Mouse (Mus musculus): ENCODE measurements around the gene Polr2g. TPM values are rescaled to one million over a fixed set of nuclear protein-coding genes. Genes with fewer than 3 reads are reported as not detected.
"Not testable (repeated sequence)": the region's sequence is repeated elsewhere in the genome, so short reads cannot be mapped to it uniquely, and the experiment has no call there.

The Polr2g gene
- 105 and 110 TPM in 2 replicates for polyA plus RNA-seq (2016; fragmentation: Nextera tagmentation; extraction: Ambion mirVana)

- under 1% methylated on average over 25 of the region's 25 CpGs for WGBS (ENCODE audit: insufficient replicate concordance)
- H3K4me3 ChIP-seq, result peak within 1 kb of the TSS; percentile 76
- H3K9ac ChIP-seq, result peak within 1 kb of the TSS; percentile 74
- peaks cover 30% of the 10 kb centered on the region for H3K36me3 ChIP-seq
- H3K9me3 ChIP-seq (replicated peaks), result peaks cover 4% of the 10 kb centered on the region; the same call in 1 of the 2 replicates
- H3K4me2 ChIP-seq, result peak within 1 kb of the TSS; percentile 81
- peak within 1 kb of the TSS; percentile 72 for H3K27ac ChIP-seq
- no peaks in the 10 kb centered on the region for H3K27me3 ChIP-seq (replicated peaks)
- peak; percentile 64 for ATAC-seq
- H3K4me1 ChIP-seq, result peaks cover 40% of the 10 kb centered on the region
These were observed at the start of gene Polr2g for GRCm38 (mm10) chr19:8798264-8798946. Gene Polr2g, minus strand, starts transcription at chr19:8798577.

GRCm38 (mm10) chr19:8844371-8845129 lies 46.2 kb upstream of the Polr2g start:
- H3K27ac ChIP-seq, result no peak overlapping the region
- peaks cover 57% of the 10 kb centered on the region for H3K36me3 ChIP-seq
- ATAC-seq, result no peak
- no peak overlapping the region for H3K4me2 ChIP-seq
- peaks cover 20% of the 10 kb centered on the region for H3K4me1 ChIP-seq
- no peak overlapping the region for H3K4me3 ChIP-seq
- no peak overlapping the region for H3K9ac ChIP-seq
- H3K9me3 ChIP-seq (replicated peaks), result no peaks in the 10 kb centered on the region
- 64% methylated on average over 5 of the region's 5 CpGs for WGBS (ENCODE audit: insufficient replicate concordance)
- no peaks in the 10 kb centered on the region for H3K27me3 ChIP-seq (replicated peaks)

GRCm38 (mm10) chr19:8842961-8843360 lies 44.6 kb upstream of the Polr2g start:
- no peak overlapping the region for H3K4me2 ChIP-seq
- no peak overlapping the region for H3K9ac ChIP-seq
- H3K4me1 ChIP-seq, result peaks cover 36% of the 10 kb centered on the region
- H3K9me3 ChIP-seq (replicated peaks), result no peaks in the 10 kb centered on the region
- peaks cover 49% of the 10 kb centered on the region for H3K36me3 ChIP-seq
- WGBS (ENCODE audit: insufficient replicate concordance), result 74% methylated on average over 6 of the region's 6 CpGs
- no peak overlapping the region for H3K4me3 ChIP-seq
- no peak for ATAC-seq
- no peak overlapping the region for H3K27ac ChIP-seq
- no peaks in the 10 kb centered on the region for H3K27me3 ChIP-seq (replicated peaks)

GRCm38 (mm10) chr19:8841012-8841411 lies 42.6 kb upstream of the Polr2g start:
- Histone ChIP-seq H3K36me3 (peaks cover 34% of the 10 kb centered on the region), H3K4me1 (peaks cover 43% of the 10 kb centered on the region), H3K27me3 (replicated peaks) (no peaks in the 10 kb centered on the region), H3K4me2 (peak overlapping the region; percentile 85), H3K9me3 (replicated peaks) (no peaks in the 10 kb centered on the region), H3K4me3 (peak overlapping the region; percentile 67), H3K9ac (peak overlapping the region; percentile 78), H3K27ac (peak overlapping the region; percentile 61; the same call in 1 of the 2 replicates)
- WGBS (ENCODE audit: insufficient replicate concordance), result 74% methylated on average over 7 of the region's 7 CpGs
- no peak for ATAC-seq

- Histone ChIP-seq H3K4me2 (peak overlapping the region; percentile 85), H3K36me3 (peaks cover 36% of the 10 kb centered on the region), H3K27me3 (replicated peaks) (no peaks in the 10 kb centered on the region), H3K4me1 (peaks cover 43% of the 10 kb centered on the region), H3K9ac (peak overlapping the region; percentile 78), H3K4me3 (peak overlapping the region; percentile 67), H3K9me3 (replicated peaks) (no peaks in the 10 kb centered on the region), H3K27ac (peak overlapping the region; percentile 61)
- ATAC-seq, result peak; percentile 77
- 25% methylated on average over 29 of the region's 29 CpGs for WGBS (ENCODE audit: insufficient replicate concordance)
These were observed 41.8 kb upstream of the Polr2g start for GRCm38 (mm10) chr19:8839908-8840791.

GRCm38 (mm10) chr19:8839103-8839907 lies 40.9 kb upstream of the Polr2g start, which contains the start of gene Gng3:
Gene Gng3, minus strand, starts transcription at chr19:8839194.
- H3K27ac ChIP-seq, result peak within 1 kb of the TSS; percentile 92
- H3K36me3 ChIP-seq, result peaks cover 41% of the 10 kb centered on the region
- no peaks in the 10 kb centered on the region for H3K27me3 ChIP-seq (replicated peaks)
- WGBS (ENCODE audit: insufficient replicate concordance), result 78% methylated on average over 11 of the region's 11 CpGs
- no peaks in the 10 kb centered on the region for H3K9me3 ChIP-seq (replicated peaks)
- ATAC-seq, result no peak
- peak within 1 kb of the TSS; percentile 93 for H3K4me2 ChIP-seq
- H3K9ac ChIP-seq, result peak within 1 kb of the TSS; percentile 79
- peaks cover 43% of the 10 kb centered on the region for H3K4me1 ChIP-seq
- peak within 1 kb of the TSS; percentile 69 for H3K4me3 ChIP-seq

- Histone ChIP-seq H3K9ac (peak overlapping the region; percentile 79), H3K27me3 (replicated peaks) (no peaks in the 10 kb centered on the region), H3K36me3 (peaks cover 49% of the 10 kb centered on the region), H3K4me2 (peak overlapping the region; percentile 93), H3K4me1 (peaks cover 43% of the 10 kb centered on the region), H3K27ac (peak overlapping the region; percentile 92), H3K4me3 (peak overlapping the region; percentile 69), H3K9me3 (replicated peaks) (no peaks in the 10 kb centered on the region)
- WGBS (ENCODE audit: insufficient replicate concordance), result 24% methylated on average over 15 of the region's 15 CpGs
- ATAC-seq, result peak; percentile 9; the same call in 1 of the 2 replicates
These were observed 39.8 kb upstream of the Polr2g start for GRCm38 (mm10) chr19:8838041-8838730.

GRCm38 (mm10) chr19:8837251-8837791 lies 38.9 kb upstream of the Polr2g start, which contains the start of gene Bscl2:
Gene Bscl2, plus strand, starts transcription at chr19:8837467.
- Histone ChIP-seq H3K4me2 (peak within 1 kb of the TSS; percentile 93), H3K9me3 (replicated peaks) (no peaks in the 10 kb centered on the region), H3K4me3 (peak within 1 kb of the TSS; percentile 69), H3K9ac (peak within 1 kb of the TSS; percentile 79), H3K4me1 (peaks cover 43% of the 10 kb centered on the region), H3K27ac (peak within 1 kb of the TSS; percentile 92), H3K27me3 (replicated peaks) (no peaks in the 10 kb centered on the region), H3K36me3 (peaks cover 52% of the 10 kb centered on the region)
- peak; percentile 77 for ATAC-seq
- WGBS (ENCODE audit: insufficient replicate concordance), result 1% methylated on average over 38 of the region's 38 CpGs

GRCm38 (mm10) chr19:8836327-8836726 lies 38.0 kb upstream of the Polr2g start:
- Histone ChIP-seq H3K4me1 (peaks cover 41% of the 10 kb centered on the region), H3K27ac (peak overlapping the region; percentile 92; the same call in 1 of the 2 replicates), H3K36me3 (peaks cover 55% of the 10 kb centered on the region)
- H3K4me2 ChIP-seq; H3K4me3 ChIP-seq; H3K9ac ChIP-seq; ATAC-seq; H3K27me3 ChIP-seq (replicated peaks); H3K9me3 ChIP-seq (replicated peaks): not testable (repeated sequence)
- 96% methylated on average over 10 of the region's 10 CpGs for whole genome bisulfite sequencing (ENCODE audit: insufficient replicate concordance)

- Histone ChIP-seq H3K4me2 (no peak overlapping the region), H3K36me3 (peaks cover 85% of the 10 kb centered on the region), H3K27me3 (replicated peaks) (no peaks in the 10 kb centered on the region), H3K27ac (no peak overlapping the region), H3K9ac (no peak overlapping the region), H3K4me3 (no peak overlapping the region), H3K4me1 (peaks cover 17% of the 10 kb centered on the region), H3K9me3 (replicated peaks) (no peaks in the 10 kb centered on the region)
- ATAC-seq, result no peak
- WGBS (ENCODE audit: insufficient replicate concordance), result 88% methylated on average over 4 of the region's 4 CpGs
These were observed 34.6 kb upstream of the Polr2g start for GRCm38 (mm10) chr19:8832971-8833370.
